Mouse (Mus musculus): ENCODE results near the gene Zfp90. TPM values are rescaled to one million over a fixed set of nuclear protein-coding genes. Genes with fewer than 3 reads are reported as not detected.

Gene Zfp90
- polyA plus RNA-seq, 1 experiment from 2014 or later = 49.6 TPM

GRCm38 (mm10) chr8:106452701-106453481 is 37.8 kb downstream of the Zfp90 start:
- Histone ChIP-seq H3K27me3 (replicated peaks; ENCODE audit: control insufficient read depth, insufficient read depth, low read length) (no peaks in the 10 kb centered on the region), H3K9ac (ENCODE audit: low read length) (no peak overlapping the region), H3K27ac (ENCODE audit: low read depth, low read length) (no peak overlapping the region), H3K9me3 (replicated peaks; ENCODE audit: control insufficient read depth, low read length) (no peaks in the 10 kb centered on the region), H3K4me1 (ENCODE audit: control insufficient read depth, insufficient read depth, low read length) (no peaks in the 10 kb centered on the region), H3K4me2 (ENCODE audit: low read length) (no peak overlapping the region), H3K4me3 (ENCODE audit: low read depth, low read length) (no peak overlapping the region), H3K36me3 (ENCODE audit: control insufficient read depth, insufficient read depth, low read length) (no peaks in the 10 kb centered on the region)
- WGBS = 69% methylated on average over 12 of the region's 12 CpGs
- ATAC-seq (no peak), DNase-seq (ENCODE audit: low spot score) (no peak)

GRCm38 (mm10) chr8:106454036-106454435 is 38.9 kb downstream of the Zfp90 start:
- H3K27ac ChIP-seq (ENCODE audit: low read depth, low read length) = no peak overlapping the region
- H3K9ac ChIP-seq (ENCODE audit: low read length) = no peak overlapping the region
- no peak overlapping the region for H3K4me2 ChIP-seq (ENCODE audit: low read length)
- H3K4me1 ChIP-seq (ENCODE audit: control insufficient read depth, insufficient read depth, low read length) = no peaks in the 10 kb centered on the region
- no peak for ATAC-seq
- no peaks in the 10 kb centered on the region for H3K36me3 ChIP-seq (ENCODE audit: control insufficient read depth, insufficient read depth, low read length)
- DNase-seq (ENCODE audit: low spot score) = no peak
- H3K27me3 ChIP-seq (replicated peaks; ENCODE audit: control insufficient read depth, insufficient read depth, low read length) = no peaks in the 10 kb centered on the region
- no peaks in the 10 kb centered on the region for H3K9me3 ChIP-seq (replicated peaks; ENCODE audit: control insufficient read depth, low read length)
- 72% methylated on average over 11 of the region's 11 CpGs for WGBS
- no peak overlapping the region for H3K4me3 ChIP-seq (ENCODE audit: low read depth, low read length)

- 84% methylated on average over 5 of the region's 5 CpGs for WGBS
- Histone ChIP-seq H3K27me3 (replicated peaks; ENCODE audit: control insufficient read depth, insufficient read depth, low read length) (no peaks in the 10 kb centered on the region), H3K36me3 (ENCODE audit: control insufficient read depth, insufficient read depth, low read length) (no peaks in the 10 kb centered on the region), H3K27ac (ENCODE audit: low read depth, low read length) (no peak overlapping the region), H3K4me3 (ENCODE audit: low read depth, low read length) (no peak overlapping the region), H3K4me1 (ENCODE audit: control insufficient read depth, insufficient read depth, low read length) (no peaks in the 10 kb centered on the region), H3K9me3 (replicated peaks; ENCODE audit: control insufficient read depth, low read length) (no peaks in the 10 kb centered on the region), H3K4me2 (ENCODE audit: low read length) (no peak overlapping the region), H3K9ac (ENCODE audit: low read length) (no peak overlapping the region)
- ATAC-seq (no peak), DNase-seq (ENCODE audit: low spot score) (no peak)
These were observed 47.0 kb downstream of the Zfp90 start for GRCm38 (mm10) chr8:106462131-106462530.

- H3K36me3 ChIP-seq (ENCODE audit: control insufficient read depth, insufficient read depth, low read length) = no peaks in the 10 kb centered on the region
- no peaks in the 10 kb centered on the region for H3K4me1 ChIP-seq (ENCODE audit: control insufficient read depth, insufficient read depth, low read length)
- no peak overlapping the region for H3K9ac ChIP-seq (ENCODE audit: low read length)
- H3K27ac ChIP-seq (ENCODE audit: low read depth, low read length) = no peak overlapping the region
- no peaks in the 10 kb centered on the region for H3K27me3 ChIP-seq (replicated peaks; ENCODE audit: control insufficient read depth, insufficient read depth, low read length)
- WGBS = 90% methylated on average over 6 of the region's 6 CpGs
- ATAC-seq = no peak
- H3K4me2 ChIP-seq (ENCODE audit: low read length) = no peak overlapping the region
- DNase-seq (ENCODE audit: low spot score) = no peak
- H3K9me3 ChIP-seq (replicated peaks; ENCODE audit: control insufficient read depth, low read length) = no peaks in the 10 kb centered on the region
- no peak overlapping the region for H3K4me3 ChIP-seq (ENCODE audit: low read depth, low read length)
These were observed 48.7 kb downstream of the Zfp90 start for GRCm38 (mm10) chr8:106463795-106464194.

- no peaks in the 10 kb centered on the region for H3K4me1 ChIP-seq (ENCODE audit: control insufficient read depth, insufficient read depth, low read length)
- H3K9ac ChIP-seq (ENCODE audit: low read length) = no peak overlapping the region
- WGBS = 63% methylated on average over 7 of the region's 7 CpGs
- no peaks in the 10 kb centered on the region for H3K36me3 ChIP-seq (ENCODE audit: control insufficient read depth, insufficient read depth, low read length)
- no peaks in the 10 kb centered on the region for H3K9me3 ChIP-seq (replicated peaks; ENCODE audit: control insufficient read depth, low read length)
- no peak overlapping the region for H3K4me2 ChIP-seq (ENCODE audit: low read length)
- no peak overlapping the region for H3K27ac ChIP-seq (ENCODE audit: low read depth, low read length)
- no peak overlapping the region for H3K4me3 ChIP-seq (ENCODE audit: low read depth, low read length)
- no peaks in the 10 kb centered on the region for H3K27me3 ChIP-seq (replicated peaks; ENCODE audit: control insufficient read depth, insufficient read depth, low read length)
- no peak for DNase-seq (ENCODE audit: low spot score)
- no peak for ATAC-seq
These were observed 54.4 kb downstream of the Zfp90 start for GRCm38 (mm10) chr8:106469485-106469884.

GRCm38 (mm10) chr8:106474001-106474400 is 58.9 kb downstream of the Zfp90 start:
- H3K9me3 ChIP-seq (replicated peaks; ENCODE audit: control insufficient read depth, low read length) = no peaks in the 10 kb centered on the region
- no peak for DNase-seq (ENCODE audit: low spot score)
- H3K9ac ChIP-seq (ENCODE audit: low read length) = no peak overlapping the region
- H3K27ac ChIP-seq (ENCODE audit: low read depth, low read length) = no peak overlapping the region
- H3K4me2 ChIP-seq (ENCODE audit: low read length) = no peak overlapping the region
- no peak for ATAC-seq
- H3K27me3 ChIP-seq (replicated peaks; ENCODE audit: control insufficient read depth, insufficient read depth, low read length) = no peaks in the 10 kb centered on the region
- no peaks in the 10 kb centered on the region for H3K4me1 ChIP-seq (ENCODE audit: control insufficient read depth, insufficient read depth, low read length)
- H3K36me3 ChIP-seq (ENCODE audit: control insufficient read depth, insufficient read depth, low read length) = no peaks in the 10 kb centered on the region
- WGBS = 91% methylated on average over 5 of the region's 5 CpGs
- H3K4me3 ChIP-seq (ENCODE audit: low read depth, low read length) = no peak overlapping the region

Other genes starting within 250 kb of the Zfp90 start
- gene Slc7a6, start 246.5 kb upstream of the Zfp90 start, polyA plus RNA-seq (2014; fragmentation: Nextera tagmentation; extraction: Ambion mirVana) = 78.2 and 86.3 TPM in 2 replicates
- 27.7 and 33.8 TPM in 2 replicates for gene Slc7a6os, start 204.4 kb upstream of the Zfp90 start, polyA plus RNA-seq (2014; fragmentation: Nextera tagmentation; extraction: Ambion mirVana)
- gene Prmt7, start 204.4 kb upstream of the Zfp90 start, polyA plus RNA-seq (2014; fragmentation: Nextera tagmentation; extraction: Ambion mirVana) = 54.1 and 59.5 TPM in 2 replicates
- 24.2 and 36.0 TPM in 2 replicates for gene Smpd3, start 77.3 kb upstream of the Zfp90 start, polyA plus RNA-seq (2014; fragmentation: Nextera tagmentation; extraction: Ambion mirVana)
- gene 6030452D12Rik, start 85.2 kb downstream of the Zfp90 start, polyA plus RNA-seq (2014; fragmentation: Nextera tagmentation; extraction: Ambion mirVana) = not detected in 2 replicates
- gene Cdh3, start 95.6 kb downstream of the Zfp90 start, polyA plus RNA-seq (2014; fragmentation: Nextera tagmentation; extraction: Ambion mirVana) = 0.67 and 1.1 TPM in 2 replicates
- gene Gm10073, start 158.1 kb downstream of the Zfp90 start, polyA plus RNA-seq (2014; fragmentation: Nextera tagmentation; extraction: Ambion mirVana) = 5.8 and 7.7 TPM in 2 replicates
- 1.9 and 3.2 TPM in 2 replicates for gene Cdh1, start 188.0 kb downstream of the Zfp90 start, polyA plus RNA-seq (2014; fragmentation: Nextera tagmentation; extraction: Ambion mirVana)